Mouse (Mus musculus): ENCODE results near the gene Nagk. TPM values are rescaled to one million over a fixed set of nuclear protein-coding genes. Genes with fewer than 3 reads are reported as not detected.

Gene Nagk
- total RNA-seq (2014; rRNA removed) (58.1 and 70.0 TPM in 2 replicates), polyA plus RNA-seq (2015; fragmentation: Nextera tagmentation; extraction: Ambion mirVana) (92.0 and 103 TPM in 2 replicates)

DNA sequence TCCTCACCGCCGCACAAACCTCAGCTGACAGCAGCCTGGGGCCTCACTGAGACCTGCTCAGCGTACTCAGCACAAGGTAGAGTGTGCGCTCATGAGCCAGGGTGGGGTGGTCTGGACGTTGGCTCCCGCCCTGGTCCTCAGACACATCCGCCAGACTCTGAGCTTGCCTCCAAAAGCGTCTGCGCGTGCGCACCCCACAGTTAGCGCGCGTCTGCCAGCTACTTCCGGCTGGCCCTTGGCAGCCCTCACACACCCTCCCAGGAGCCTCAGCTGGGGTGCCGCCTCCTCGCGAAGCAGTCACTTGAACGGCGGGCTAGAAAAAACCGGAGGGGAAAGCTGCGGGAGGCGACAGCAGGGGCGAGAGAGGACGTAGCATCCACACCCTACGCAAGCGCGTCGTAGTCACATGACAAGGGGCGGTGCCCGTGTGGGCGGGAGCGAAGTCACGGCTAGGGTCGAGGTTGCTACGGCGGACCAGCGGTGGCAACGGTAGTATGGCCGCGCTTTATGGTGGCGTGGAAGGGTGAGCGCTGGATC is at the start of gene Nagk:
TSS of gene Nagk (plus strand) at position 223 of the 537 bp plus-strand sequence.
- TF ChIP-seq CTCF (IDR thresholded peaks at IDR 0.05; ENCODE audit: low read depth): no peak; the same call in 1 of the 2 replicates
- under 1% methylated on average over 43 of the region's 43 CpGs for WGBS
- Histone ChIP-seq H3K27ac (peak within 1 kb of the TSS; percentile 95), H3K36me3 (ENCODE audit: insufficient read depth, low read length) (no peaks in the 10 kb centered on the region), H3K4me3 (ENCODE audit: low read length) (peak within 1 kb of the TSS; percentile 81), H3K4me2 (ENCODE audit: low read depth, low read length) (peak within 1 kb of the TSS; percentile 94), H3K27me3 (ENCODE audit: insufficient read depth, low read length) (no peaks in the 10 kb centered on the region), H3K9me3 (ENCODE audit: low read length) (no peaks in the 10 kb centered on the region), H3K9ac (replicated peaks; ENCODE audit: low read length) (peak within 1 kb of the TSS; percentile 90), H3K4me1 (ENCODE audit: insufficient read depth, low read length) (peaks cover 9% of the 10 kb centered on the region; the same call in 1 of the 2 replicates)
- DNase-seq (ENCODE audit: low spot score) (peak; percentile 97), ATAC-seq (peak; percentile 96)

DNA sequence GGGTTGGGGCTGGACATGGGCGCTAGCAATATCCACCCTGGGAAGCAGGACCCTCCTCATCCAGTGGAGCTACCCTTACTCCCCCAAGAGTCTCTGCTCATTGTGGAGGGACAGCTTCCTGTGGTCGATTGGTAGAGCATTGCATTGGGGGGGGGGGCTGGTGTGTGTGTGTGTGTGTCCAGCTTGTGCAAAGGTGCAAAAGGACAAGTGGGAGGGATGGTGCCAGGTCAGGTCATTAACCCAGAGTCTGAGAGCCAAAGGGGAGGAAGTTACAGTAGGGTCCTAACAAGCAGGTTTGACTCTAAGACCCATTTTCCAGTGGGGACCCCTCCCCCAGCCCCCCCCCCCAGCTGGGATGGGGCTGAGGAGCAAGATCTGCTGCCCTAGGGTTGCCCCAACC is 49.3 kb upstream of the Nagk start:
- Histone ChIP-seq H3K4me3 (ENCODE audit: low read length) (no peak overlapping the region), H3K27me3 (ENCODE audit: insufficient read depth, low read length) (no peaks in the 10 kb centered on the region), H3K27ac (no peak overlapping the region), H3K36me3 (ENCODE audit: insufficient read depth, low read length) (no peaks in the 10 kb centered on the region), H3K9me3 (ENCODE audit: low read length) (no peaks in the 10 kb centered on the region), H3K4me2 (ENCODE audit: low read depth, low read length) (no peak overlapping the region), H3K9ac (replicated peaks; ENCODE audit: low read length) (no peak overlapping the region), H3K4me1 (ENCODE audit: insufficient read depth, low read length) (no peaks in the 10 kb centered on the region)
- DNase-seq (ENCODE audit: low spot score) (no peak), ATAC-seq (no peak)
- no peak for TF ChIP-seq CTCF (IDR thresholded peaks at IDR 0.05; ENCODE audit: low read depth)
- 54% methylated on average over 2 of the region's 2 CpGs for WGBS

- H3K9ac ChIP-seq (replicated peaks; ENCODE audit: low read length): no peak overlapping the region
- H3K27ac ChIP-seq: no peak overlapping the region
- 50% methylated on average over 3 of the region's 3 CpGs for WGBS
- H3K36me3 ChIP-seq (ENCODE audit: insufficient read depth, low read length): no peaks in the 10 kb centered on the region
- H3K4me2 ChIP-seq (ENCODE audit: low read depth, low read length): no peak overlapping the region
- ATAC-seq: no peak
- no peaks in the 10 kb centered on the region for H3K9me3 ChIP-seq (ENCODE audit: low read length)
- H3K4me3 ChIP-seq (ENCODE audit: low read length): no peak overlapping the region
- no peaks in the 10 kb centered on the region for H3K4me1 ChIP-seq (ENCODE audit: insufficient read depth, low read length)
- H3K27me3 ChIP-seq (ENCODE audit: insufficient read depth, low read length): no peaks in the 10 kb centered on the region
- TF ChIP-seq CTCF (IDR thresholded peaks at IDR 0.05; ENCODE audit: low read depth): no peak
- no peak for DNase-seq (ENCODE audit: low spot score)
Measured at GRCm38 (mm10) chr6:83749286-83749685, 45.5 kb upstream of the Nagk start.

DNA sequence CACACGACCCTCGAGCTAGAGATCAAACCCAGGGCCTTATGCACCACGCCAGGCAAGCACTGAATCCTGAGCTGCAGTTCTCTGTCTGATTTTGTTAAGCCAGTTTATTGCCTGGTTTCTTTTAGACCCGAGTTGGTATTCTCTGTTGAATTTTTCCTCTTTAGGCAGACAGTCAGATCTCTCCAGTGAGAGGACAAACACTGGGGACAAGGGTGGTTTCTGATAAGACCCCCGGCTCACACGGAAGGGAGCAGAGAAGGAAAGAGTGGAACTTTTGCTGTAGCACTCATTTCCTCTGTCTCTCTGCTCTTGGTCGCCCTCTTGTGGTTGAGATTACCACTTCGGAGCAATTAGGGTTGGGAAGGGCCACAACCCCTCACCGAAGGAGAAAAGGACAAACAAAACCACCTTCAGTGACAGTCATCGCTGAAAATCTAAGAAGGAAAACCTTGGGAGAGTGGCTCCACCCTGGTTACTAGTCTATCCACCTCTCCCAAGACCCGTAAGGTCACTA is 44.6 kb upstream of the Nagk start:
- H3K27me3 ChIP-seq (ENCODE audit: insufficient read depth, low read length): no peaks in the 10 kb centered on the region

GRCm38 (mm10) chr6:83756051-83756450 is 38.7 kb upstream of the Nagk start:
- DNase-seq (ENCODE audit: low spot score): no peak
- Histone ChIP-seq H3K9me3 (ENCODE audit: low read length) (no peaks in the 10 kb centered on the region), H3K27me3 (ENCODE audit: insufficient read depth, low read length) (peaks cover 25% of the 10 kb centered on the region), H3K9ac (replicated peaks; ENCODE audit: low read length) (no peak overlapping the region), H3K27ac (no peak overlapping the region), H3K4me1 (ENCODE audit: insufficient read depth, low read length) (no peaks in the 10 kb centered on the region), H3K36me3 (ENCODE audit: insufficient read depth, low read length) (no peaks in the 10 kb centered on the region), H3K4me3 (ENCODE audit: low read length) (no peak overlapping the region), H3K4me2 (ENCODE audit: low read depth, low read length) (no peak overlapping the region)
- ATAC-seq: no peak
- TF ChIP-seq CTCF (IDR thresholded peaks at IDR 0.05; ENCODE audit: low read depth): no peak
- WGBS: 73% methylated on average over 9 of the region's 9 CpGs

More for the DNA sequence above, 44.6 kb upstream of the Nagk start:
- Histone ChIP-seq H3K9me3 (ENCODE audit: low read length) (no peaks in the 10 kb centered on the region), H3K9ac (replicated peaks; ENCODE audit: low read length) (no peak overlapping the region), H3K4me1 (ENCODE audit: insufficient read depth, low read length) (no peaks in the 10 kb centered on the region), H3K4me3 (ENCODE audit: low read length) (no peak overlapping the region), H3K36me3 (ENCODE audit: insufficient read depth, low read length) (no peaks in the 10 kb centered on the region), H3K4me2 (ENCODE audit: low read depth, low read length) (no peak overlapping the region), H3K27ac (no peak overlapping the region)
- DNase-seq (ENCODE audit: low spot score) (peak; percentile 63), ATAC-seq (no peak)
- 10% methylated on average over 11 of the region's 11 CpGs for WGBS
- TF ChIP-seq CTCF (IDR thresholded peaks at IDR 0.05; ENCODE audit: low read depth): peak; percentile 89

GRCm38 (mm10) chr6:83762344-83762743 is 32.4 kb upstream of the Nagk start, which contains the start of gene Ankrd53:
TSS of gene Ankrd53 (plus strand) at chr6:83762644.
- Histone ChIP-seq H3K4me3 (ENCODE audit: low read length) (peak within 1 kb of the TSS; percentile 16), H3K27me3 (ENCODE audit: insufficient read depth, low read length) (peaks cover 48% of the 10 kb centered on the region), H3K9ac (replicated peaks; ENCODE audit: low read length) (no peak within 1 kb of the TSS; the same call in 1 of the 2 replicates), H3K4me1 (ENCODE audit: insufficient read depth, low read length) (no peaks in the 10 kb centered on the region), H3K9me3 (ENCODE audit: low read length) (no peaks in the 10 kb centered on the region), H3K27ac (no peak within 1 kb of the TSS), H3K4me2 (ENCODE audit: low read depth, low read length) (peak within 1 kb of the TSS; percentile 46), H3K36me3 (ENCODE audit: insufficient read depth, low read length) (0 out of 2 replicates have a peak, but pooled peaks cover 3% of the 10 kb centered on the region)
- no peak for ATAC-seq
- 31% methylated on average over 6 of the region's 6 CpGs for WGBS
- DNase-seq (ENCODE audit: low spot score): no peak
- no peak for TF ChIP-seq CTCF (IDR thresholded peaks at IDR 0.05; ENCODE audit: low read depth)
